ENCODE assay signal across 9 mouse cellular contexts in the genomic region with DNA sequence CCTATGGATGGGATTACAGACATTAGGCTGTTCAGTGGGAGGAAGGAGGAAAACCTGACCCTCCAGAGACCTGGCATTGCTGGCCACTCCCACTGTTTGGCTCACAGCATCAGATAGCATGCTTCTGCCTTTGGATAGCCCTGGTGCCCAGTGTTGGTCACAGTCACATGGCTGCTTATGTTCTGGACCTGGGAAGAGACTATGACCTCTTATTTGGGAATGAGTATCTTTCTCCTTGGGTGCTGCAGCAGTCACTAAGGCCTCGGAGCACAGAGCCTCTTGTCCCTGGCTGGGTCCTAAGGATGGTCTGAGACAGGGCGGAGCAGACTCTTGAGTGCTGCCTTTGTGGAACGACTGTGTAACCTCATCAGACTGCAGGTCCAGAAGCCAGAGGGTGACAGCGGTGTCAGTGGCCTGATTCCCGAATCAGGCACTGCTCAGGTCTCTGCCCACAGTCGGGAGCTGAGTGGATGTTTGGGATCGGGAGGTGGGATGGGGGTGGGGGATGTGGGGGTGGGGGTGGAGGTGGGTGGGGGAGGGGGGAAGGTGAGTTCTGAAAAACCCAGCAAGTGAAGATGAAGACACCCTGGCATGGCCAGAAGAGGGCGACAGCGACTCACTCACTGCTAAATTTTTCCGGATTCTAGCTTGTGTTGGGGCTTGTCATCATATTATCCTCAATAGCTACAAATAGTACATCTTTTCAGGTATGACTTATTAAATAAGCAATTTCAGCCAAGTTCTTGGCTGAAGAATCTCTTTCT. TPM values are rescaled to one million over a fixed set of nuclear protein-coding genes. Genes with fewer than 3 reads are reported as not detected.
DNase-seq lines count a peak whose midpoint lies in the region; ATAC-seq and TF ChIP-seq lines count a peak whose summit lies in the region.
"Had no signal": no experiment of that assay in that cellular context is flagged by ENCODE, and none has a peak within 500 bp of the region (broad histone marks: within the 10 kb centered on the region; RNA-seq: fewer than 3 reads in every experiment).

No protein-coding gene starts in this region.

- 13% methylated on average over 10 of the region's 10 CpGs for WGBS in heart, embryonic 12.5 days
- 21% methylated on average over 10 of the region's 10 CpGs for WGBS in neural tube, embryonic 13.5 days
- WGBS in lung, embryonic 14.5 days, result 16% methylated on average over 10 of the region's 10 CpGs

- H3K27ac ChIP-seq in heart, embryonic 12.5 days (ENCODE audit: poor library complexity, severe bottlenecking), result no peak overlapping the region
- H3K27ac ChIP-seq in neural tube, embryonic 13.5 days (replicated peaks), result no peak overlapping the region
- no peak overlapping the region for H3K27ac ChIP-seq in lung, embryonic 14.5 days (ENCODE audit: low read depth)

- H3K36me3 ChIP-seq in heart, embryonic 12.5 days, result no peaks in the 10 kb centered on the region
- peaks cover 35% of the 10 kb centered on the region for H3K36me3 ChIP-seq in neural tube, embryonic 13.5 days
- peaks cover 17% of the 10 kb centered on the region; the same call in 1 of the 2 replicates for H3K36me3 ChIP-seq in lung, embryonic 14.5 days (ENCODE audit: insufficient read depth)

- H3K27me3 ChIP-seq in heart, embryonic 12.5 days (replicated peaks), result peaks cover 8% of the 10 kb centered on the region
- H3K27me3 ChIP-seq in neural tube, embryonic 13.5 days, result no peaks in the 10 kb centered on the region
- H3K27me3 ChIP-seq in lung, embryonic 14.5 days (ENCODE audit: insufficient read depth, low read length), result no peaks in the 10 kb centered on the region

- H3K4me1 ChIP-seq in heart, embryonic 12.5 days (replicated peaks), result peaks cover 8% of the 10 kb centered on the region
- H3K4me1 ChIP-seq in neural tube, embryonic 13.5 days (replicated peaks), result no peaks in the 10 kb centered on the region; the same call in 1 of the 2 replicates
- H3K4me1 ChIP-seq in lung, embryonic 14.5 days (ENCODE audit: insufficient read depth), result no peaks in the 10 kb centered on the region

- H3K4me2 ChIP-seq in heart, embryonic 12.5 days, result no peak overlapping the region
- H3K4me2 ChIP-seq in neural tube, embryonic 13.5 days, result no peak overlapping the region
- no peak overlapping the region for H3K4me2 ChIP-seq in lung, embryonic 14.5 days

- no peak overlapping the region for H3K4me3 ChIP-seq in heart, embryonic 12.5 days
- H3K4me3 ChIP-seq in neural tube, embryonic 13.5 days, result no peak overlapping the region
- H3K4me3 ChIP-seq in lung, embryonic 14.5 days (ENCODE audit: low read depth, low read length), result no peak overlapping the region

- no peaks in the 10 kb centered on the region for H3K9me3 ChIP-seq in heart, embryonic 12.5 days (replicated peaks)
- H3K9me3 ChIP-seq in neural tube, embryonic 13.5 days, result no peaks in the 10 kb centered on the region
- H3K9me3 ChIP-seq in lung, embryonic 14.5 days (ENCODE audit: low read depth, low read length), result no peaks in the 10 kb centered on the region

- 0 out of 2 replicates have a peak, but pooled peaks have one; percentile 17 for ATAC-seq in heart, embryonic 12.5 days (ENCODE audit: insufficient number of reproducible peaks, low FRiP score)
- 0 out of 2 replicates have a peak, but pooled peaks have one; percentile 21 for ATAC-seq in neural tube, embryonic 13.5 days (ENCODE audit: low read depth)
- no peak for ATAC-seq in lung, embryonic 14.5 days (ENCODE audit: insufficient read depth)

- H3K9ac ChIP-seq in heart, embryonic 12.5 days, result no peak overlapping the region
- H3K9ac ChIP-seq in neural tube, embryonic 13.5 days, result no peak overlapping the region
- H3K9ac ChIP-seq in lung, embryonic 14.5 days, result no peak overlapping the region

- TF ChIP-seq CTCF in lung, embryonic 14.5 days (IDR thresholded peaks at IDR 0.05; ENCODE audit: low read depth), result peak; percentile 48

- no peak for DNase-seq in heart, adult 11 months
- DNase-seq in neural tube, embryonic 10.5 days (ENCODE audit: extremely low spot score, low spot score), result no peak
- DNase-seq in R1 (ENCODE audit: low read depth, low spot score), result peak; percentile 65
- DNase-seq in lung, embryonic 14.5 days, result peak; percentile 58
- no peak for DNase-seq in gastrocnemius, postnatal 4 days (ENCODE audit: low spot score in 2 of 2)
- no peak for DNase-seq in layer of hippocampus, adult 8-10 months (ENCODE audit: low spot score in 2 of 2)

RNA-seq across cellular contexts. Expression of a gene that starts 17.9 kb away (rescaled TPM):
- polyA plus RNA-seq in heart, embryonic 12.5 days (2016; fragmentation: Nextera tagmentation; extraction: Ambion mirVana), result 31.4 and 33.2 TPM in 2 replicates
- polyA plus RNA-seq in neural tube, embryonic 13.5 days (2015; fragmentation: Nextera tagmentation; extraction: Ambion mirVana), result 37.8 and 39.1 TPM in 2 replicates
- polyA plus RNA-seq in lung, embryonic 14.5 days (2014; fragmentation: Nextera tagmentation; extraction: Ambion mirVana), result 31.7 and 32.9 TPM in 2 replicates
- 10 to 100 TPM; 28.7 to 33.5 TPM for total RNA-seq in gastrocnemius, postnatal 4 days (2021)
- total RNA-seq in layer of hippocampus, adult 8-10 months (2022), result 10 to 100 TPM; 27.6 to 34.5 (median 32.5) TPM

RNA-seq across cellular contexts. Expression of a gene that starts 19.7 kb away (rescaled TPM):
- 4.0 TPM in 1 of 2 replicates, not detected in the other for polyA plus RNA-seq in heart, embryonic 12.5 days (2016; fragmentation: Nextera tagmentation; extraction: Ambion mirVana)
- polyA plus RNA-seq in neural tube, embryonic 13.5 days (2015; fragmentation: Nextera tagmentation; extraction: Ambion mirVana), result 3.7 TPM in 1 of 2 replicates, not detected in the other
- polyA plus RNA-seq in lung, embryonic 14.5 days (2014; fragmentation: Nextera tagmentation; extraction: Ambion mirVana), result not detected in 2 replicates
- total RNA-seq in gastrocnemius, postnatal 4 days (2021), result 10 to 100 TPM; 12.3 to 12.6 TPM
- 10 to 100 TPM in 3 of 4 experiments, 1 to 10 TPM in 1; 7.2 to 42.3 (median 29.6) TPM for total RNA-seq in layer of hippocampus, adult 8-10 months (2022)
- total RNA-seq: common myeloid progenitor, adult 5-6 weeks had no signal

RNA-seq across cellular contexts. Expression of a gene that starts 39.1 kb away (rescaled TPM):
- 76.4 and 79.9 TPM in 2 replicates for polyA plus RNA-seq in heart, embryonic 12.5 days (2016; fragmentation: Nextera tagmentation; extraction: Ambion mirVana)
- 114 TPM in 2 replicates for polyA plus RNA-seq in neural tube, embryonic 13.5 days (2015; fragmentation: Nextera tagmentation; extraction: Ambion mirVana)
- polyA plus RNA-seq in lung, embryonic 14.5 days (2014; fragmentation: Nextera tagmentation; extraction: Ambion mirVana), result 115 and 136 TPM in 2 replicates
- 100 to 1,000 TPM; 118 to 130 TPM for total RNA-seq in gastrocnemius, postnatal 4 days (2021)
- 100 to 1,000 TPM in 2 of 4 experiments, 10 to 100 TPM in 2; 97.7 to 104 (median 99.8) TPM for total RNA-seq in layer of hippocampus, adult 8-10 months (2022)

RNA-seq across cellular contexts. Expression of a gene that starts 42.4 kb away (rescaled TPM):
- 1.4 TPM in 2 replicates for polyA plus RNA-seq in heart, embryonic 12.5 days (2016; fragmentation: Nextera tagmentation; extraction: Ambion mirVana)
- 13.3 and 14.6 TPM in 2 replicates for polyA plus RNA-seq in neural tube, embryonic 13.5 days (2015; fragmentation: Nextera tagmentation; extraction: Ambion mirVana)
- 6.1 and 7.7 TPM in 2 replicates for polyA plus RNA-seq in lung, embryonic 14.5 days (2014; fragmentation: Nextera tagmentation; extraction: Ambion mirVana)
- total RNA-seq in gastrocnemius, postnatal 4 days (2021), result 1 to 10 TPM; 4.1 to 4.5 TPM
- 100 to 1,000 TPM; 112 to 115 (median 114) TPM for total RNA-seq in layer of hippocampus, adult 8-10 months (2022)
- total RNA-seq: common myeloid progenitor, adult 5-6 weeks had no signal

RNA-seq across cellular contexts. Expression of a gene that starts 48.2 kb away (rescaled TPM):
- 37.9 and 42.4 TPM in 2 replicates for polyA plus RNA-seq in heart, embryonic 12.5 days (2016; fragmentation: Nextera tagmentation; extraction: Ambion mirVana)
- polyA plus RNA-seq in neural tube, embryonic 13.5 days (2015; fragmentation: Nextera tagmentation; extraction: Ambion mirVana), result 65.2 and 74.2 TPM in 2 replicates
- 56.4 and 61.0 TPM in 2 replicates for polyA plus RNA-seq in lung, embryonic 14.5 days (2014; fragmentation: Nextera tagmentation; extraction: Ambion mirVana)
- total RNA-seq in gastrocnemius, postnatal 4 days (2021), result 10 to 100 TPM; 23.8 to 26.4 TPM
- total RNA-seq in layer of hippocampus, adult 8-10 months (2022), result 10 to 100 TPM; 29.9 to 41.0 (median 34.0) TPM

Comparison
In these comparisons a context has a peak if more than half of its experiments do, and no peak if none do; other contexts are left out.
1. DNase-seq: peak in R1 (single experiment) and lung, embryonic 14.5 days (single experiment); none in heart, adult 11 months (single experiment), neural tube, embryonic 10.5 days (single experiment), gastrocnemius, postnatal 4 days (0 of 2) and layer of hippocampus, adult 8-10 months (0 of 2).